Mouse (Mus musculus) C2C12 (cell line): ENCODE results near the gene Hipk2.

ENCODE experiments used
- CEBPB ChIP-seq: IDR thresholded peaks from one replicate; pipeline ENCODE4 v1.6.1; 2011; ENCODE audit warnings: low read depth, mild to moderate bottlenecking, control low read depth, moderate library complexity
- CTCF ChIP-seq: IDR thresholded peaks from one replicate; pipeline ENCODE4 v1.5.1; 2011; ENCODE audit not compliant: control insufficient read depth, insufficient read depth, insufficient read length
- MYOD1 ChIP-seq: IDR thresholded peaks from one replicate; pipeline ENCODE4 v1.6.1; 2011; ENCODE audit warnings: low read depth; ENCODE audit not compliant: control insufficient read depth, insufficient read length
- USF1 ChIP-seq: IDR thresholded peaks from one replicate; pipeline ENCODE4 v1.6.1; 2011; ENCODE audit warnings: low read depth, mild to moderate bottlenecking, control low read depth, moderate library complexity

DNA sequence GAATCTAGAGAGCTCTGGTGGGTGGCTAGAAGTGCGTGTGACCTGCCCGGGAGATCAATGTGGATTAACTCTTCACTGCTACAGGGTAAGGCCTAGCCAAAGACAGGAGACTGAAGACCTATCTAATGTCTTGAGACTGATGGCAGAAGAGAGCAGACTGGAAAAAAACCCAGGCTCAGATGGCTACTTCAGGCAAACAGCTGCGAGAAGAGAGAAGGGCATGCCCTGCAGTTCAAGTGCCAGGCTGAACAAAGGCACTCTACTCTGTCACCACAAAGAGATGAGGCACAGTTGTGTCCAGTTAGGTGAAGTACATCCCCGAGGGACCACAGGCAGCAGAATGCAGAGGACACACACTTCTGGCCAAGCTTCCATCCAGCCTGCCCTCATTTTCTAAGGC lies 37.9 kb downstream of the Hipk2 start:
- no peak for TF ChIP-seq MYOD1
- TF ChIP-seq USF1 = no peak
- no peak for TF ChIP-seq CTCF
- TF ChIP-seq CEBPB = no peak
